Mouse (Mus musculus) cerebellum, postnatal 14 days (tissue): ENCODE results near the gene Apol9a.
A peak's percentile ranks its signal among the peaks of the same experiment; 100 is the strongest.
"Not testable (repeated sequence)": the region's sequence is repeated elsewhere in the genome, so short reads cannot be mapped to it uniquely, and the experiment has no call there.

Experiments used
- DNase-seq, 2 experiments: peaks; one replicate each; pipeline ENCODE4 v3.0.0; 2021; ENCODE audit warnings: mixed read lengths in 2 of 2

Apol9a gene

DNA sequence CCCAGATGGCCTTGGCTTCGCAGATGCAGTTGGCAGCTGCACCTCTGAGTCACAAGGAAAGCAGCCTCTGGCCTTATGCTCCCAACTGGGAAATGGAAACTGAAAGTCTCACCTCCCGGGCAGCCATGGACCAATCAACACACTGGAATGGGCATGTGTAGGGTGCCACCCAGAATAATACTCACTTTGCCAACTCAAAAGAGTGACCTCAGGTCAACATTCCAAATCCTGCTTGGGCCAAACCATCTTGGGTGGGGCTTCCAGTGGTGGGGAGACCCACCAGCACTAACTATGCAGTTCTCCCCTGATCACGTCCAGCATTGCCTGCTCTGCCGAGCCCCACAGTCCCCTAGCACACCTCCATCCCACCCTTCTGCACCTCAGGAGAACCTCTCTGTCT lies at the start of gene Apol9a:
Apol9a (minus strand) TSS at position 101 of the 400 bp plus-strand sequence.
- DNase-seq, result not testable (repeated sequence)

DNA sequence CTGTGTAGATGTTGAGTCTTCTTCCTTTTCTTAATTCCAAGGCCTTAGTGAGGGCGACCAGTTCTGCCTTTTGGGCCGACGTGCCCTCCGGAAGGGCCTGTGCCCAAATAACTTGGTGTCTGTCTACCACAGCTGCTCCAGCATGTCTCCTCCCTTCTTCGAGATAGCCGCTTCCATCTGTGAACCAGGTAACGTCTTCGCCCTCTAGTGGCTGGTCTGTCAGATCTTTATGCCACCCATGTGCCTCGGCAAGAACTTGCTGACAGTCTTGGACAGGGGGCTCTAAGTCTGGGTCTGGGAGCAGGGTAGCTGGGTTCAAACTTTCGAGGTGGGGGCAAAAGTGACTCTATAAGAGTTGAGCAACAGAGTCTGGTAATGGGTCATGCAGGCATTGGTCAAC lies 39.0 kb upstream of the Apol9a start:
- peak in 1 of 2 experiments; percentile 2 for DNase-seq

DNA sequence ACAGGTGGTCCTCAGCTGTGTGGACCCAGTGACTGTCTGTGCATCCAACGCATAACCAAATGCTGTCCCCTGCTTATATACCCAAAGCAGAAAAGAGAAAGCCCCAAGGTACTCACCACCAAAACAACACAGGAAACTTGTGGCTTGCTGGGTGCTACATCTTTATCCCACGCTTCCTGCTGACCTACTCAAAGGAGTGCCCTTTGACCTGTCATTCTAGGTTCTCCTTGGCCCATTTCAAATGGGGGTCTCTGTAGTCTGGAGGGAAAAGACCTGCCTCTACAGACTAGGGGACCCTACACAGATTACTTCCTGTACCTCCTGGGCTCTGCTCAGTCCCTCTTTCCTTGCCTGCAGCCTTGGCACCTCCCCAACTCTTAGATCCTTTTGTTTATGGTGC lies 36.5 kb upstream of the Apol9a start, which contains the start of gene Apol7b:
Apol7b (minus strand) TSS at position 101 of the 400 bp plus-strand sequence.
- not testable (repeated sequence) for DNase-seq

DNA sequence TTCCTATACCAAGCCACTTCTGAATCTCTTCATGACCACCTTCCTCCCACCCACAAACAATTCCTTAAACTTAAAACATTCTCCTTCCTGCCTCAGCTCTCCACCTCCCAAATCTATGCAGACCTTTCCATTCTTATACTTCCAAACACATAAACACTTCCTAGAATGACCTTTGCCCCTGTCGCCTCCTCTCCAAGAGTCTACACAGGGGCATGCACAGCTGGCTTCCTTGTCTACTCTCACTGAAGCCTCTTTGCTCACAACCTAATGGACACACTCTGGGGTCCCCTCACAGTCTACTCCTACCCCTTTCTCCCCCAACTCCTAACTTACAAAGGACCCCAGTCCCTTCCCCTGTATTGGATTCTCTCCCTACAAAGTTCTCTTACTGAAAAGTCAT lies 34.7 kb upstream of the Apol9a start:
- DNase-seq, result not testable (repeated sequence)

DNA sequence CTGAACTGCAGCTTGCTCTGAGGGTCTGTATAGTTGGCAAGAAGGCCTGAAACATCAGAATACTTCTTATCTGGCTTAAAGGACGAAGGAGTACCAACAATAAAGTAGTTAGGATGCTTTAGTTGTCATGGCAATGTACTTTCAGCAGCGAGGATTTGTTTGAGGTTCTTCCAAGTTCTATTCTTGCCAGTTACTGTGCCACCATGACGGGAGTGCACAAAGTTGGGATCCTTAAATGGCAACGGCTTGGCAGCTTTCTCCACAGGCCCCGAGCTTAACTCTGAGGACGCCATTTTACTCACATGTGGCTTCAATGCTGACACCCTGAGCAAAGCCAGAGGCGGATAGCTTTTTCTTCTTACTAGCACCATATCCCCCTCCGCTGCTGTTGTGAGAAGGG lies 33.8 kb upstream of the Apol9a start:
- not testable (repeated sequence) for DNase-seq

DNA sequence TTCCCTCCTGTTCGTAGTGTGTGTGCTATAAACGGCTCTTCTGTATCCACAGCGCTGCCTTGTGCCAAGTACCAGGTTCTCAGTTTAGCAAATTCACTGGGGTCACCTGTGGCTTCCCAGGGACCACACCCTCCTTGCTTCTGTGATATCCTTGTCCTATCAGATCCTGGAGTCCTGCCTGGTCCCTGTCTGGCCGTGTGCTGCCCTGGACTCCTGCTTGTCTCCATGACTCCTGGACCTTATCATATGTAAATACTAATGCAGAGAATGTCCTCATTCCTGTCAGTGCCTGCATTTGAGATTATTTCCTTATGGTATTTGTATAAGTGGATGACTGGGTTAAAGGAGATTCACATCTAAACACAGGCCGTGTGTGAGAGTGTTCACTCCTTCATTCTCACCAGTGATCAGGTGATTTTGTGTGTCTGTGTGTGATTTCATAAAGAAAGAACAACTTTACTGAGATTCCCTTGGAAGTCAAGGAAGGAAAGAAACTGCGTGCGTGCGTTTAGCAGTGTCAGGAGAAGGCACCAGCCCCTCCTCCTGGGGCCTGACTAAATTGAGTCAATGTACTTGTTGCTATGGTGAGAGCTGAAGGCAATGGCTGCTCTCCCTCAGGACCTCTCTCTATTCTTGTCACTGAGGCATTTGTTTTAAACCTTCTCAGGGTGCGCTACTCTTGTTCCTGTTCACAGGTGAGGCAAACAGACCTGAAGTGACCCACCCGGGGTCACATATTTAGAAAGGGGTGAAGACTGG lies 17.9 kb upstream of the Apol9a start:
- not testable (repeated sequence) for DNase-seq

DNA sequence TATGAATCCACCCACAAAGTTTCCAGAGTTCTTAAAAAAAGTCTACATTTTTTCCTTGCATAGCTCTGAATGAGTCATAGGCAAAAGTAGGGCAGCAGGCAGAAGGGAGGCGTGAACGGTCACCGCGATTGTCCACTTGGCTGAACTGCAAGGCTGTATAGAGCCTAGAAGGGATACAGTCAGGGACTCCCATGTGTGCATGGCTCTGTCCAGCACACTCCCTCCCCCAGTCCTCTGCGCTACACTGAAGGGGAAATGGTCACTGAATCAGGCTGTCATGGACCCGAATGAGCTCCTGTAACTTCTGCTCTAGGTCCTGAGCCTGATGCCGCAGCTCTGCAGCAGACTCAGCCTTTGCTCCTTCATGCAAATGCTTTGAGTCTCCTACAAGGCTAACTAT lies 12.0 kb upstream of the Apol9a start:
- DNase-seq, result not testable (repeated sequence)

DNA sequence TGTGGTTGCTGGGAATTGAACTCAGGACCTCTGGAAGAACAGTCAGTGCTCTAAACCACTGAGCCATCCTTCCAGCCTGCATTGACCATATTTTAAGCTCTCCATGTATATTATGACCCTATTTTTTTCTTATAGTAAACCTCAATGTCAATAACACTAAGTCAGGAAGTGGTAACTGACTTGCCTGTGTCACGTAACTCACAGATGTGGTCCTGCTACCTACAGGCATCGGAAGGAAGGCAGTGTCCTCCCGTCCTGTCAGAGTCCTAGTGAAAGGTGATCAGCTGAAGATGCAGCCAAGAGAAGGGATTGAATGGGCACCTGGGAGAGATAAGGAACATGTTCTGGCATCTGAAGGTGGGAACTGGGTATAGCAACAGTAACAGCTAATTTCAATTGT lies 8.7 kb upstream of the Apol9a start:
- DNase-seq, result not testable (repeated sequence)

DNA sequence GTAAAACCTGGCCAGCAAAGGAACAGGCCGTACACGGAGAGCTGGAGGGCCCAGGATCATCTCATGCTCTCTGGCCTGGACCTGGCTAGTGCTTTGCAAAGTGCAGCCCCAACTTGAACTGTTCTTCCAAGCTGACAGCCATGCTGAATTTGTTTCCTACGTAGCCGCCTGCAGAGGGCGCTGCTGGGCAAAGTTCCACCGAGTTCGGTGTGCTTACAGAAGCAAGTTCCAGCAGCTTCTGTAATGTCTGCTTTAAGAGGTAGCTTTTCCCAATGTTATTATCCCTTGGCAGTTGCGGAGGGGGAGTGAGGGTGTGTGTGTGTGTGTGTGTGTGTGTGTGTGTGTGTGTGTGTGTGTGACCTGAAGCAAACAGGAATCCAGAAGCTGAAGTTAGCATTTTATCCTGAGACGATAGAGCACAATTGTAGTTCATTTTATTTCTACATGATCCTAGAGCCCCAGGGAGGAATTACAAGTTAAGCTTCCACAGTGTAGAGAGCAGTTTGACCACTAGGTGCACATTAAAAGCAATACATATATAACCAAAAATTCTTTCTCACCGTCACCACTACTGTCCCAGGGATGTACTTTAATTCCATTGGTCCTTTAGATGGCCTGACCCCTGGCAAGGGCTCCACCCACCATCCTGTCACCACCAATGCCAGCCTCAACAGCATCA lies 5.9 kb upstream of the Apol9a start:
- DNase-seq, result not testable (repeated sequence)

DNA sequence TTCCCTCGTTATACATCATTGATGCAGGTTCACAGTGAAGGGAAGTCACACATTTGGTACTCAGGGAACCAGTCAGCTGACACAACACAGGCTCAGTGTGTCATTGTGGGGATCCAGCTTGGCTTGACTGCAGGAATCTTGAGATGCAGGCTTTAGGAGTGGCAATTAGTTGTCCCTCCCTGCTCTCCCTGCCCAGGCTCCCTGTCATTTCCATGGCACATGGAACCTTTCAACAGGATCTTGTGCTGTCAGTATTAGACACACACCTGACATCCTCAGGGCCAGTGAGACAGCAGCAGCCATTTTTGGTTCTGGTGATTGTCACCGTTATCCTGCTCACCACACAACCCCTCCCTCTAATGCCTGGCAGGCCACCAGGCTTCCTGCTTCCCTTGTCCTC lies 4.7 kb upstream of the Apol9a start:
- DNase-seq, result not testable (repeated sequence)

DNA sequence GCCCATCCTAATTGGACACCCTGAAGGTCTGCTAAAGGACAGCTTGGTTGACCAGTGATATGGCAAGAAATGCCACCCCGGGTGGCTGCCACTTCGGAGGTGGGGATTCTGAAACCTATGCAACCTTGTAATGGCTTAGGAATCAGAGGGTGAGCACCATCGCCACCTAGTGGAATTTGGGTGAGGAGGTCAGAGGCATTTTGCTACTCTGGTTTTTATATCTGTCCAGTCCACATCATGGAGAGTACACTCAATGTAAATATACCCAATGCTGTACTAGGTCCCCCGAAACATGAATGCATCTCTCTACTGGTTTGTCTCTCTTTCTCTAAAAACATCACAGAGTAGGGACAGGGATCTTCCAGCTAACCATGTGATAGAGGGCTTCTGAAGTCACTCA lies 1.8 kb upstream of the Apol9a start:
- DNase-seq, result not testable (repeated sequence)

DNA sequence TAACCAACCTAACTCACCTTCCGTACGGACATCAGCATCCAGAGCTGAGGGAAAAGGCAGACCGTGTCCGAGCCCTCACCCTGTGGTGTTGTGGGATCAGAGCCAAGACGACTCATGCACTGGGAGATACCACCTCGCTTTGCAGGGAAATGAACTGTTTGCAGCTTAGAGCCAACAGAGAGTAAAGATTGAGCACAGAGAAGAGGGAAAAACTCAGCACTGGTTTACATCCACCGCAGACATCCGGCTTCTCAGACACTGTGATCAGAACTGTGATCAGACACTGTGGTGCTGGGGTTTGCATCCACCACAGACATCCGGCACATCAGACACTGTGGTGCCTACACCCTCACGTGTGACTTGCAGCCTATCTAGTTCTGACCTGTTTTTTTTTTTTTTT lies 4.6 kb downstream of the Apol9a start:
- peak; percentile 70 to 83 for DNase-seq

DNA sequence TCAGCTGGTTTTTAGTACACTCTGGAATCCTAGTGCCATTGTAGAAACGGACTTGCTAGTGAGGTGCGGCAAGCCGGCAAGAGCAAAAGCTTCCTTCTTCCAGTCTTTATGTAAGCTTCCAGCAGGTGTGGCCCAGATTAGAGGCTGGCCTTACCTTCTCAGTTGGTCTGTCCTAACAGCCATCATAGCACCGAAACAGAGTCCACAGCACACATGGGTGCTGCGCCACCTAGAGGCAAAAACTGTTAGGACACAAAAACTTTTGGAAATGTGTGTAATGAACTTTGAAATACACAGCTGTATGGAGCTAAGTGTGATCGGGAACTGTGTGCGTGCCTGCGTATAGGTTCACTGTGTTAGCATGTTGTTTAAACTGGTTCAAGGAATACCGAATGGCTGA lies 11.9 kb downstream of the Apol9a start, which contains the start of gene Apol7a:
Apol7a (minus strand) TSS at position 84 of the 400 bp plus-strand sequence.
- peak in 1 of 2 experiments; percentile 30 for DNase-seq

DNA sequence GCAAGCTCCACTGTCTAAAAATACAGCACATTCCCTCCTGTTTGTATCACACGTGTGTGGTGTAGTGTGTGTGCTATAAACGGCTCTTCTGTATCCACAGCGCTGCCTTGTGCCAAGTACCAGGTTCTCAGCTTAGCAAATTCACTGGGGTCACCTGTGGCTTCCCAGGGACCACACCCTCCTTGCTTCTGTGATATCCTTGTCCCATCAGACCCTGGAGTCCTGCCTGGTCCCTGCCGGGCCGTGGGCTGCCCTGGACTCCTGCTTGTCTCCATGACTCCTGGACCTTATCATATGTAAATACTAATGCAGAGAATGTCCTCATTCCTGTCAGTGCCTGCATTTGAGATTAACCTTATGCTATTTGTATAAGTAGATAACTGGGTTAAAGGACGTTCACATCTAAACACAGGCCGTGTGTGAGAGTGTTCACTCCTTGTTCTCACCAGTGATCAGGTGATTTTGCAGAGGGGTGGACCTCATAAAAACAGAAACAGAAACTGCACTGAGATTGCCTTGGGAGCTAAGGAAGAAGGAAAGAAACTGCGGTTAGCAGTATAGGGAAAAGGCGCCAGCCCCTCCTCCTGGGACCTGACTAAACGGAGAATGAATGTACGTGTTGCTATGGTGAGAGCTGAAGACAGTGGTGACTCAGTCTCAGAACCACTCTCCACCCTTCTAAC lies 13.3 kb downstream of the Apol9a start:
- DNase-seq, result not testable (repeated sequence)

DNA sequence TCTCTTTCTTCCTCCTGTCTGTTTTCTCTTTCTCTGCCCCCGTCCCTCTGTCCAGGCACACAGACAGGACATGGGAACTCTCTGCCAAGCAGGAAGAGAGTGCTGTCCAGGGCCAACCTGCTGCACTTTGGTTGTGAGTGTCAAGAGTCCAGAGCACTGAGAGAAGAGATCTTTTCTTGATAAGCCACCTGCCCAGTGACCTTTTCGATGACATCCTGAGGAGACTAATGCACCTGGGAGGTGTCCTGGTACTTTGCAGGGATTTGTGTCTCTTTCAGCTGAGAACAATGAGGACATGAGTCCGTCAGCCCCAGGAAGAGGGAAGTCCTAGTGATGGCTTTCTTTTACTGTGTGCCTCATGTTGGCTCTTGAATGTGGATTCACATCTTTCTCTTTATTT lies 17.1 kb downstream of the Apol9a start:
- DNase-seq, result not testable (repeated sequence)

DNA sequence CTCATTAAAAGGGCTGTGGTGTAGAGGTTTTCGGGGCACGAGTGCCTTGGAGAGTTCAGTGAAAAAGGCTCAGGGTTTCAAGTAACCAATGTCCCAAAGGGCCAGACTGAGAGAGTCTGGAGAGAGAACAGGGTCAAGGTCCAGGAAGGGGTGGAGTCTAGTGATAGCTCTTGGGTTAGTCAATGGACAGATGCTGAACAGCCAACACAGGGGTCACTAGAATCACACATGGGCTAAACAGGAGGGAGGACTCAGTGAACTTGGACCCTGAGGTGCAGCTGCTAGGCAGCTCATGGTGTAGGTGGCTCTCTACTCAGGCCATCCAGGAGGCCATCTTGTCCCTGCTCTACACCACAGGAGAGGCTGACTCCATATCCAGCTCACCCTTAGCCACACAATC lies 23.5 kb downstream of the Apol9a start:
- no peak for DNase-seq

DNA sequence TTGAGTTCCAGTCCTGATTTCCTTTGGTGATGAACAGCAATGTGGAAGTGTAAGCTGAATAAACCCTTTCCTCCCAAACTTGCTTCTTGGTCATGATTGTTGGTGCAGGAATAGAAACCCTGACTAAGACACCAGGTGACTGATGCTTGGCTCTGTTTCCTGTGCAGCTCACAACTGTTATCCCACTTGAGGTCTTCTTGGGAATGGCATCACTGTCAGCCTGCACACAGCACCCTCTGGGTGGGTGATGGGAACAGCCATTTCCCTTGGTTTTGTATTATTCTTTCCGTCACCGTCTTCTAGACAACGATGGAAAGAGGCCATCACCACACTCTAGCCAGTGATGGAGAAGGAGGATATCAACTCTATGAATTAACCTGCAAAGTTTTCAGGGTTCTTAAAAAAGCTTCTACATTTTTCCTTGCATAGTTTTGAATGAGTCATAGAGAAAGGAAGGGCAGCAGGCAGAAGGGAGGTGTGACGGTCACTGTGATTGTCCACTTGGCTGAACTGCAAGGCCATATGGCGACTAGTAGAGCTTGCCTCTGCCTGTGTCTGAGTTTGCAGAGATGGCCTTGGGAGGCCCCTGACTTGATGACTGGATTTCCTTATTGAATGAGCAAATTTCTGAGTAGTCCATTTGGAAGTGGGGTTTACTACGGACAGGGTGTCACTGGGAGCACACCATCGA lies 26.4 kb downstream of the Apol9a start:
- peak; percentile 53 to 61 for DNase-seq

DNA sequence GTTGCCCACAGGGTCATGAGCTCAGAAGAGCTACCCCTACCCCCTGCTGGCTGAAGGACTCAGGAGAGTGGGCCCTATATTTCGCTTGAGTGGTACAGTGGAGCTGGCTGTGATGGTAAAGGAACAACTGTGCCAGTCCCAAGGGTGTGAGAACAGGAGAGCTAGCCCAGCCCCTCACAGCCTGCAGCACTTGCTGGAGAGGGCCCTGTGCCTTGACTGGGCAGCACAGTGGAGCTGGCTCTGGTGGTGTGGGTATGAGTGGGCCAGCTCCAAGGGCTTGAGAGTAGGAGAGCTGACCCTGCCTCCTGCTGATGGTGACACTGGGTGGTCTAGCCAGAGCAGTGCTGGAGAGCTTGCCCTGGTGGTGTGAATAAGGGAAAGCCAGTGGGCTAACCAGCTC lies 28.1 kb downstream of the Apol9a start:
- no peak for DNase-seq

DNA sequence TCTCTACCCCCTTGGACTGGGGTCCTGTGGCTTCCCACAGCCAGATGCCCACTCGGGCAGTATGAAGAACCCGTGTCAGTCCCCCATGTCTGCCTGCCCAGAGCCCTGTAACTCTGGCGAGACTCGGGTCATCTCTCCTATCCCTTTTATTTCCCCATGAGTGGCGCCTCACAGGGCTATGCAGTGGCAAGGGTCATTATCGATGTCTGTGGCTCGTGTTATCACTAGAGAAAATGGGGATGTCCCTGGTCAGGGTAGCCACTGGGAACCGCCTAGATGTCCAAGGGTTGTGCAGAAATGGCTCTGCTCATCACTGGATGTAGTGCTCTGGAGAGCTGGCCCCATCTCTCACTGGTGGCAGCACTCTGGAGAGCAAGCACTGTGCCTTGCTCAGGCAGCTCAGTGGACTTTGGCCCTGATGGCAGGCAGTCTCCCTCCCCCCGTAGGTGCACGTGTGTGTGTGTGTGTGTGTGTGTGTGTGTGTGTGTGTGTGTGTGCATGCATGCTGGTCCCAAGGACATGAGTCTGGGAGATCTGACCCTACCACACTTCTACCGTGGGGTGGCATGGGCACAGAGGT lies 28.6 kb downstream of the Apol9a start:
- no peak for DNase-seq

DNA sequence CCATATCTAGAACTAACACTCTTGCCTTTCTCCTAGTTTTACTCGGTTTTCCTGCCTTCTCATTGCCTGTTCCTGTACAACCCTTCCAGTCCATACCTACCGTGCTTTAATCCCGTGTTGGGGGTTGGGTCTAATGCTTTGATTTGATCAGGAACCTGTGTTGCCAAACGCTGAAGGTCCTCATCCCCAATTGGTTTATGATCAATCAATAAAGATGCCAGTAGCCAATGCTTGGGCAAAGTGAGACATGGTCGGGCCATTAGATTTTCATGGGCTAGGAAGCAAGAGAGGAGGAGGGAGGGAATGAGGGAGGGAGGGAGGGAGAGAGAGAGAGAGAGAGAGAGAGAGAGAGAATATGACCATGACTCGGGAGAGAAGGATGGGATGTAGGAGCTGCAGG lies 29.5 kb downstream of the Apol9a start:
- DNase-seq, result no peak

DNA sequence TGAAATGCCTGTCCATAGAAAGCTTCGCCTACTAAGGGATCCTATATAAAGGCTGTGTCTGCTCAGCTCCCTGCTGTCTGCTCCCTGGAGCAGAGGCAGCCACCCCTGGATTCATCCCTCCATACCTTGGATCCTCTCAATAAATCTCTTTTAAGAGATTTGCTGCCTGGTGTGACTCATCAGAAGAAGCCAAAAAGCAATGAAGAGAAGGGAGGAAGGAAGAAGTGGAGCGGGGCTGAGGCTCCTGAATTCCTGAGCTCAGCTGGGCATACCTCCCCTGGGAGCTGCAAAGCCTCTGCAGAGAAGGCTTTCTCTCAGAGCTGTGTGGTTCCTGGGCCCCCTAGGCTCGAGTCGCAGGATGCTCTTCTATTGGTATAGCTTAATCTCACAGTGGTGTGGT lies 31.0 kb downstream of the Apol9a start:
- no peak for DNase-seq

DNA sequence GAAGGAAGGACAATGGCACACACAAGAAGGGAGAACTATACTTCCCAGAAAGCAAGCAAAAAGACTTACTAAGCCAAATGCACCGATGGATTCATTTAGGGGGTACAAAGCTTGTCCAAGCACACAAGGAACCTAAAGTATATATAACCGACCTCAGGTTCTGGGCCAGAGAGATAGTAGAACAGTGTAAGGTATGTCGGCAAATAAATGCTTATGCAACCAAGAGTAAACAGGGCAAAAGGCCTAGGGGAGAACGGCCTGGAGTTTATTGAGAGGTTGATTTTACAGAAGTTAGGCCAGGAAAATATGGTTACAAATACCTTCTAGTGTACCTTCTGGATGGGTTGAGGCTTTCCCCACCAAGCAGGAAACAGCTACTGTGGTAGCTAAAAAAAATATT lies 33.5 kb downstream of the Apol9a start:
- DNase-seq, result no peak
